Mouse (Mus musculus): Measurements from ENCODE around the gene Hnrnpa0.

Hnrnpa0 gene

GRCm38 (mm10) chr13:58126862-58127765 is 1.2 kb downstream of the Hnrnpa0 start:
- no peak for DNase-seq

- no peak for DNase-seq
Measured at GRCm38 (mm10) chr13:58126126-58126525, 2.2 kb downstream of the Hnrnpa0 start.

- no peak for DNase-seq
Measured at GRCm38 (mm10) chr13:58124989-58125388, 3.4 kb downstream of the Hnrnpa0 start.

GRCm38 (mm10) chr13:58124278-58124677 is 4.1 kb downstream of the Hnrnpa0 start:
- DNase-seq = no peak

GRCm38 (mm10) chr13:58123381-58123780 is 5.0 kb downstream of the Hnrnpa0 start:
- DNase-seq = no peak

GRCm38 (mm10) chr13:58122786-58123297 is 5.5 kb downstream of the Hnrnpa0 start:
- DNase-seq = no peak

- DNase-seq = no peak
Measured at GRCm38 (mm10) chr13:58117318-58118017, 10.9 kb downstream of the Hnrnpa0 start.

GRCm38 (mm10) chr13:58116801-58117200 is 11.6 kb downstream of the Hnrnpa0 start:
- no peak for DNase-seq

- no peak for DNase-seq
Measured at GRCm38 (mm10) chr13:58115227-58115626, 13.1 kb downstream of the Hnrnpa0 start.

- DNase-seq = peak; percentile 75
Measured at GRCm38 (mm10) chr13:58113061-58113900, 15.1 kb downstream of the Hnrnpa0 start, which contains the start of gene Klhl3. Gene Klhl3, minus strand, starts transcription at chr13:58113592.

GRCm38 (mm10) chr13:58112601-58113041 is 15.7 kb downstream of the Hnrnpa0 start:
- peak; percentile 50 for DNase-seq

GRCm38 (mm10) chr13:58112191-58112590 is 16.2 kb downstream of the Hnrnpa0 start:
- no peak for DNase-seq

GRCm38 (mm10) chr13:58111306-58111705 is 17.1 kb downstream of the Hnrnpa0 start:
- DNase-seq = no peak

GRCm38 (mm10) chr13:58090643-58091042 is 37.7 kb downstream of the Hnrnpa0 start:
- no peak for DNase-seq

- DNase-seq = peak; percentile 50
Measured at GRCm38 (mm10) chr13:58084396-58084795, 44.0 kb downstream of the Hnrnpa0 start.

GRCm38 (mm10) chr13:58083521-58083920 is 44.8 kb downstream of the Hnrnpa0 start:
- no peak for DNase-seq

- DNase-seq = no peak
Measured at GRCm38 (mm10) chr13:58083048-58083447, 45.3 kb downstream of the Hnrnpa0 start.

- DNase-seq = no peak
Measured at GRCm38 (mm10) chr13:58078361-58078760, 50.0 kb downstream of the Hnrnpa0 start.

All from cerebellum, adult 11-12 months (tissue).